Mouse (Mus musculus): ENCODE measurements at regions not wholly inside any gene's neighbourhood (a gene's known extent, or its start where the extent isn't known, plus 50 kb on each side); places are given as distances from the start of the nearest gene placed in this dataset.
"Not testable (repeated sequence)": the region's sequence is repeated elsewhere in the genome, so short reads cannot be mapped to it uniquely, and the experiment has no call there.

DNA sequence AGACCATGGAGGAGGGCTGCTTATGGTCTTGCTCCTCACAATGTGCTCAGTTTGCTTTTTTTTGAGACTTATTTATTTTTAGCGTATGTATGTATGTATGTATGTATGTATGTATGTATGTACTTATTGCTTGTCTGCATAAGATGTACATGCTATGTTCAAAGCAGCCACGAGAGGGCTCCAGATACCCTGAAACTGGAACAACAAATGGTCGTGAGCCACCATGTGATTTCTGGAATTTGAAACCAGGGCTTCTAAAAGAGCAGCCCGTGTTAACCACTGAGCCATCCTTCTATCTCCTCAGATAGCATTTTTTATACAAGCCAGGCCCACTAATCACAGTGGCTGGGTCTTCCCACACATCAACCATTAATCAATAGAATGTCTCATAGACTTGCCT lies 611.2 kb downstream of the 5730507C01Rik start:
- no peak overlapping the region for H3K9ac ChIP-seq (ENCODE audit: low read length)
- H3K27ac ChIP-seq (ENCODE audit: low read depth, low read length): no peak overlapping the region
- no peaks in the 10 kb centered on the region for H3K36me3 ChIP-seq (ENCODE audit: control insufficient read depth, insufficient read depth, low read length)
- ATAC-seq (ENCODE audit: low FRiP score) (no peak), DNase-seq (ENCODE audit: low spot score, missing footprints) (no peak)
- peaks cover 7% of the 10 kb centered on the region for H3K9me3 ChIP-seq (ENCODE audit: control insufficient read depth, low read length)
- WGBS: 77% methylated on average over 4 of the region's 4 CpGs
- H3K4me3 ChIP-seq (ENCODE audit: low read depth, low read length): no peak overlapping the region
- H3K4me1 ChIP-seq (ENCODE audit: control insufficient read depth, insufficient read depth, low read length): no peaks in the 10 kb centered on the region
- H3K4me2 ChIP-seq: no peak overlapping the region
- H3K27me3 ChIP-seq (ENCODE audit: control insufficient read depth, insufficient read depth, low read length): no peaks in the 10 kb centered on the region

DNA sequence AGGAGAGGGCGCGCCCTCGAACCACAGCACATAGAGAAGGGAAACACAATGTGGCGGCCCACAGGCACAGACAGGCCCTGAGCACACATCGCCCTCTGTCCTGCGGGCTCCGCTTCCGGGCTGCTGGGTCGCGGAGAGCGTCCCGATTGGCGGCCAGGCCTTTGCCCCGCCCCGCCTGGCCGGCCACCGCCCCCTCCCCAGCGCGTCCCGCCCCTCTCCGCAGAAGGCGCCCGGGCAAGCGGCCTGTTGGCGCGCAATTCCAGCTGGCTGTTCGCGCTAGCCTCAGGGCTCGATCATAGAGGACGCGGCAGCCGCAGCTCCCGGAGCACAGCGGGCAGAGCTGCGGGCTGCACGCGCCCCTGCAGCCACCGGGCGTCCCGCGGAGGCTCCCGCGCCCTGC lies 661.3 kb downstream of the 5730507C01Rik start:
- H3K27me3 ChIP-seq (ENCODE audit: control insufficient read depth, insufficient read depth, low read length): no peaks in the 10 kb centered on the region
- no peak overlapping the region for H3K9ac ChIP-seq (ENCODE audit: low read length)
- ATAC-seq (ENCODE audit: low FRiP score): no peak
- H3K27ac ChIP-seq (ENCODE audit: low read depth, low read length): no peak overlapping the region
- H3K36me3 ChIP-seq (ENCODE audit: control insufficient read depth, insufficient read depth, low read length): no peaks in the 10 kb centered on the region
- no peak overlapping the region for H3K4me3 ChIP-seq (ENCODE audit: low read depth, low read length)
- H3K9me3 ChIP-seq (ENCODE audit: control insufficient read depth, low read length): peaks cover 4% of the 10 kb centered on the region; the same call in 1 of the 2 replicates
- no peak for DNase-seq (ENCODE audit: low spot score, missing footprints)
- no peaks in the 10 kb centered on the region for H3K4me1 ChIP-seq (ENCODE audit: control insufficient read depth, insufficient read depth, low read length)
- H3K4me2 ChIP-seq: no peak overlapping the region
- 20% methylated on average over 23 of the region's 43 CpGs for WGBS

DNA sequence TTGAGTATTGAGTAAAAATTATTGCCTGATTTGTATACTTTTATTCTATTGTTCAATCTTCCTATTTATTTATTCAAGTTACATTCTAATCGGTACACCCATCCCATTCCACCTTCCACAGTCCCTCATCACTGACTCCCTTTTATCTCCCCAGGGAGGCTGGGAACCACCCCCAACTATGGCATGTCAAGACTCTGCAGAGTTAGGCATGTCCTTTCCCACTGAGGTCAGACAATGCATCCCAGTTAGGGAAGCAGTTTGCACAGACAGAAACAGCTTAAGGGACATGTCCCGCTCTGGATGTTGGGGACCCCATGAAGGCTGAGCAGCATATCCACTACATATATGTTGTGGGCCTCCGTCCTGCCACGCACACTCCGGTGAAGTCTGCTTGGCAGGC lies 678.1 kb downstream of the 5730507C01Rik start:
- no peak for DNase-seq (ENCODE audit: low spot score, missing footprints)
- Histone ChIP-seq H3K4me1 (ENCODE audit: control insufficient read depth, insufficient read depth, low read length) (no peaks in the 10 kb centered on the region), H3K9me3 (ENCODE audit: control insufficient read depth, low read length) (peaks cover 5% of the 10 kb centered on the region; the same call in 1 of the 2 replicates), H3K36me3 (ENCODE audit: control insufficient read depth, insufficient read depth, low read length) (no peaks in the 10 kb centered on the region), H3K4me3 (ENCODE audit: low read depth, low read length) (no peak overlapping the region), H3K27me3 (ENCODE audit: control insufficient read depth, insufficient read depth, low read length) (no peaks in the 10 kb centered on the region), H3K27ac (ENCODE audit: low read depth, low read length) (no peak overlapping the region), H3K9ac (ENCODE audit: low read length) (no peak overlapping the region), H3K4me2 (no peak overlapping the region)
- no peak for ATAC-seq (ENCODE audit: low FRiP score)
- whole genome bisulfite sequencing: 87% methylated on average over 5 of the region's 5 CpGs

DNA sequence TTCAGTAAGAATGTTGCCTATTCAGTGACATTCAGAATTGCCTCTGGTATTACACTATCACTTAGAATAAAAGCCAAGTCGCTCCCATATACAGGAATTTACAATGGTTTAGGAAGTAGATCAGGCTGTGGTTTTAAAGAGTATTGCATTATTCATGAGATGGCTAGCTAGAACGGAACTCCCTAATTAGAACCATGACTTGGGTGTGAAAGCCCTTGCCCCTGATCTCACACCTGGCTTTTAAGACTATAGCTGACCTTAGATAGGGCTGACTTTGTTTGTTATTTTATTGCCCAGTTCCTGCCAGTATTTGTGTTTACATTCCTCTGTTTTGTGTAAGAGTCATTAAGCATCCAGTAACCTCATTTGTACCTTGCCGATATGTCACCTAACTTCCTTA lies 678.7 kb downstream of the 5730507C01Rik start:
- not testable (repeated sequence) for H3K36me3 ChIP-seq (ENCODE audit: control insufficient read depth, insufficient read depth, low read length); ATAC-seq (ENCODE audit: low FRiP score); H3K4me3 ChIP-seq (ENCODE audit: low read depth, low read length); H3K27me3 ChIP-seq (ENCODE audit: control insufficient read depth, insufficient read depth, low read length); H3K27ac ChIP-seq (ENCODE audit: low read depth, low read length); DNase-seq (ENCODE audit: low spot score, missing footprints); H3K4me1 ChIP-seq (ENCODE audit: control insufficient read depth, insufficient read depth, low read length); H3K9ac ChIP-seq (ENCODE audit: low read length); H3K4me2 ChIP-seq; H3K9me3 ChIP-seq (ENCODE audit: control insufficient read depth, low read length)
- WGBS: 83% methylated on average over 3 of the region's 3 CpGs

DNA sequence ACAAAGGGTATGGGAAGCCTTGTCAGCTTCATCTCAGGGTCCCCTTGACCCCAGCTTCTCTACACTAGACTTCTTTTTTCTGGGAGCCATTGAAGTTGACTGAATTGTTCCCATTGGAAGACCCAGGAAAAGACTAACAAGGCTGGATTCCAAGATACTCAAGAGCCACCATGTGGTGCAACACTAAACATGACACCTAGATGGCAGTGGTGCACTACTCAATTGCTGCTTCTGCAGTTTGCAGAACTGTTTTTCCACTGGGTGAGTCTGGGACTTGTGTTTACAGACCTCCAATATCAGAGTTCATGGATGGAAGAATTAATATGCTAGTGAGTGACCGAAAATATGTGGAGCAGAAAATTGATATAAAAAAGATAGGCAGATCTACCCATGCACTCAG lies 709.7 kb downstream of the 5730507C01Rik start:
- not testable (repeated sequence) for DNase-seq (ENCODE audit: low spot score, missing footprints); H3K36me3 ChIP-seq (ENCODE audit: control insufficient read depth, insufficient read depth, low read length); H3K9me3 ChIP-seq (ENCODE audit: control insufficient read depth, low read length); ATAC-seq (ENCODE audit: low FRiP score); H3K4me2 ChIP-seq; H3K9ac ChIP-seq (ENCODE audit: low read length); H3K27ac ChIP-seq (ENCODE audit: low read depth, low read length); H3K27me3 ChIP-seq (ENCODE audit: control insufficient read depth, insufficient read depth, low read length); H3K4me3 ChIP-seq (ENCODE audit: low read depth, low read length); H3K4me1 ChIP-seq (ENCODE audit: control insufficient read depth, insufficient read depth, low read length)
- 92% methylated on average over 1 of the region's 1 CpGs for WGBS

DNA sequence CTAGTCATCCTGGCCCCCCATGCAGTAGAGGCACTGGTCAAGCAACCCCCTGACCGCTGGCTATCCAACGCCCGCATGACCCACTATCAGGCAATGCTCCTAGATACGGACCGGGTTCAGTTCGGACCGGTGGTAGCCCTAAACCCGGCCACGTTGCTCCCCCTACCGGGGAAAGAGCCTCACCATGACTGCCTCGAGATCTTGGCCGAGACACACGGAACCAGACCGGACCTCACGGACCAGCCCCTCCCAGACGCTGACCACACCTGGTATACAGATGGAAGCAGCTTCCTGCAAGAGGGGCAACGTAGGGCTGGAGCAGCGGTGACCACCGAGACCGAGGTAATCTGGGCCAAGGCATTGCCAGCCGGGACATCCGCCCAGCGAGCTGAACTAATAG lies 707.6 kb upstream of the Gm21863 start:
- 93% methylated on average over 22 of the region's 23 CpGs for WGBS
- H3K4me3 ChIP-seq (ENCODE audit: low read depth, low read length); ATAC-seq (ENCODE audit: low FRiP score); H3K27me3 ChIP-seq (ENCODE audit: control insufficient read depth, insufficient read depth, low read length); H3K9me3 ChIP-seq (ENCODE audit: control insufficient read depth, low read length); H3K27ac ChIP-seq (ENCODE audit: low read depth, low read length); H3K4me2 ChIP-seq; H3K36me3 ChIP-seq (ENCODE audit: control insufficient read depth, insufficient read depth, low read length); H3K9ac ChIP-seq (ENCODE audit: low read length); DNase-seq (ENCODE audit: low spot score, missing footprints); H3K4me1 ChIP-seq (ENCODE audit: control insufficient read depth, insufficient read depth, low read length): not testable (repeated sequence)

DNA sequence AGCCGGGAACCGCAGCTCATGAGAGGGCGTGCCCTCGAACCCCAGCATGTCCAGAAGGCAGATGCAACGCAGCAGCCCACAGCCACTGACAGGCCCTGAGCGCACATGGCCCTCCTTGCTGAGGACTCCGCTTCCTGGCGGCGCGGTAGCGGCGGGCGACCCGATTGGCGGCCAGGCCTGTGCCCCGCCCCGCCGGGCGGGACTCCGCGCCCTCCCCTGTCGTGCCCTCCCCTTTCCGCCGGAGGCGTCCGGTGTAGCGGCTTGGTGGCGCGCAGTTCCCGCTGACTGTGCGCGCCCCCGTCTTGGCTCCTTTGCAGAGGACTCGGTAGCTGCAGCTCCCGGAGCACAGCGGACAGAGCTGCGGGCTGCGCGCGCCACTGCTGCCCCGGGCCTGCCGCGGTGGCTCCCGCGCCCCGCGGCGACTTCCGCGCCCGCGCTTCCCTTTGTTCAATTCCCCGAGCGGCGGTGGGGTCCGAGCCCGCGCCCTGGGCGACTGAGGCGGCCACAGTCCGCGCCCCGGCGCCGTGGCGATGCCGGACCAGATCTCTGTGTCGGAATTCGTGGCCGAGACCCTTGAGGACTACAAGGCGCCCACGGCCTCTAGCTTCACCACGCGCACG lies 665.9 kb upstream of the Gm21863 start:
- not testable (repeated sequence) for H3K9me3 ChIP-seq (ENCODE audit: control insufficient read depth, low read length); H3K9ac ChIP-seq (ENCODE audit: low read length); H3K27ac ChIP-seq (ENCODE audit: low read depth, low read length); H3K4me1 ChIP-seq (ENCODE audit: control insufficient read depth, insufficient read depth, low read length); ATAC-seq (ENCODE audit: low FRiP score); H3K27me3 ChIP-seq (ENCODE audit: control insufficient read depth, insufficient read depth, low read length); H3K36me3 ChIP-seq (ENCODE audit: control insufficient read depth, insufficient read depth, low read length)
- H3K4me2 ChIP-seq: 0 out of 2 replicates have a peak overlapping the region, but pooled peaks have one; percentile 3
- 8% methylated on average over 47 of the region's 75 CpGs for WGBS
- DNase-seq (ENCODE audit: low spot score, missing footprints): peak; percentile 87
- peak overlapping the region; percentile 27 for H3K4me3 ChIP-seq (ENCODE audit: low read depth, low read length)

DNA sequence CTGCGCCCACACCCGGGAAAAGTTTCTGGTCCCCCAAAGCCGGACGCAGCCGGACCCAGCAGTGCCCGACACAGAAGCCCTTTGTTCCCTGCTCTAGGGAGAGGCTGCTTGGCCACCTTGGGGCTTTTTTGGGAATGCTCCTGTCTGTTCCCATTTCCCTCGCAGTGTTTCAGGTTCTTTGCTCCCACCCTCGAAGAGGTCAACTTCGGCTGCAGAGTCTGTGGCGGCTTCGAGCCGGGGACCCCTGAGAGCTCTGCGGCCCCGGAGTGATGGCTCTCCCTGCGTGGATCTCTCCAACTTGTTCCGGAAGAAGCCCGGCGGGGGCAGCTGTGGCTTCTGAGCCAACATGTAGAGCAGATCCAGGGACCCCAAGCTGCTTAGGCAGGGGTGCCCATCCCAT lies 665.3 kb upstream of the Gm21863 start:
- H3K9me3 ChIP-seq (ENCODE audit: control insufficient read depth, low read length); H3K9ac ChIP-seq (ENCODE audit: low read length); H3K36me3 ChIP-seq (ENCODE audit: control insufficient read depth, insufficient read depth, low read length); H3K4me2 ChIP-seq; H3K27me3 ChIP-seq (ENCODE audit: control insufficient read depth, insufficient read depth, low read length); ATAC-seq (ENCODE audit: low FRiP score); H3K4me1 ChIP-seq (ENCODE audit: control insufficient read depth, insufficient read depth, low read length); H3K27ac ChIP-seq (ENCODE audit: low read depth, low read length): not testable (repeated sequence)
- WGBS: 56% methylated on average over 18 of the region's 18 CpGs
- DNase-seq (ENCODE audit: low spot score, missing footprints): peak; percentile 68
- H3K4me3 ChIP-seq (ENCODE audit: low read depth, low read length): peak overlapping the region; percentile 27

DNA sequence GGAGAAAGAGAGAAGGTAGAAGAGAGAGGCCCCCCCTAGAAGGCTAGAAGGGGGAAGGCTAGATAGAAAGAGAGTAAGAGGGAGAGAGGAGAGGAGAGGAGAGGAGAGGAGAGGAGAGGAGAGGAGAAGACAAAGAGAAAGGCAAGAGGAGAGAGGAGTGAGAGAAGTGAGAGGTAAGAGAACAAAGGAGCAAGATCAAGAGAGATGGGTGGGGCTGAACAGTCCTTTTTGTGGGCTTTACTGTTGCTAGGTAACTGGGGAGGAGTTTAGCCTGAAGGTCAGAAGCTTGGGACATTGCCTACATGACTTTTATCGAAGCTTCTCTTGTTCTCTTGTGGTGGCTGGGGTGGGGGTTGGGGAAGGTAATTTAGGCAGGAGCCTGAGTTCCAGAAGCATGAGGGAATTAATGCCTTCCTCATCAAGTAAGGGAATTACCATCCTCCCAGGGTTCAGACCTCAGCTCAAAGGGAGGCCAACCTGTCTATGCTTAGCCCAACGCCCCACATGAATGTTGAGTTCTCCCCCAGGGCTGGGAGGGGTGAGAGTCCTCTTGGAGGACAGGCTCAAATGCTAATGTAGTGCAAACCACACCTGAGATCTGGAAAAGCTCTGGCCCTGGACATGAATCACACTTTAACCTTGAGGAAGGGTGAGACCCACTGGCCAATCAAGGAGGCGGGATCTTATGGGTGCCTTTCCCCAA lies 662.1 kb upstream of the Gm21863 start:
- not testable (repeated sequence) for H3K4me1 ChIP-seq (ENCODE audit: control insufficient read depth, insufficient read depth, low read length); H3K9me3 ChIP-seq (ENCODE audit: control insufficient read depth, low read length); ATAC-seq (ENCODE audit: low FRiP score); H3K4me3 ChIP-seq (ENCODE audit: low read depth, low read length); H3K4me2 ChIP-seq; H3K27me3 ChIP-seq (ENCODE audit: control insufficient read depth, insufficient read depth, low read length); DNase-seq (ENCODE audit: low spot score, missing footprints); H3K9ac ChIP-seq (ENCODE audit: low read length); H3K36me3 ChIP-seq (ENCODE audit: control insufficient read depth, insufficient read depth, low read length); H3K27ac ChIP-seq (ENCODE audit: low read depth, low read length)
- WGBS: 81% methylated on average over 3 of the region's 3 CpGs

Data from midbrain, embryonic 11.5 days (tissue).